Mouse (Mus musculus): ENCODE results near the gene Dlst. TPM values are rescaled to one million over a fixed set of nuclear protein-coding genes. Genes with fewer than 3 reads are reported as not detected.

Dlst gene
- total RNA-seq, 2 experiments from 2014 or later = 171 to 180 TPM

DNA sequence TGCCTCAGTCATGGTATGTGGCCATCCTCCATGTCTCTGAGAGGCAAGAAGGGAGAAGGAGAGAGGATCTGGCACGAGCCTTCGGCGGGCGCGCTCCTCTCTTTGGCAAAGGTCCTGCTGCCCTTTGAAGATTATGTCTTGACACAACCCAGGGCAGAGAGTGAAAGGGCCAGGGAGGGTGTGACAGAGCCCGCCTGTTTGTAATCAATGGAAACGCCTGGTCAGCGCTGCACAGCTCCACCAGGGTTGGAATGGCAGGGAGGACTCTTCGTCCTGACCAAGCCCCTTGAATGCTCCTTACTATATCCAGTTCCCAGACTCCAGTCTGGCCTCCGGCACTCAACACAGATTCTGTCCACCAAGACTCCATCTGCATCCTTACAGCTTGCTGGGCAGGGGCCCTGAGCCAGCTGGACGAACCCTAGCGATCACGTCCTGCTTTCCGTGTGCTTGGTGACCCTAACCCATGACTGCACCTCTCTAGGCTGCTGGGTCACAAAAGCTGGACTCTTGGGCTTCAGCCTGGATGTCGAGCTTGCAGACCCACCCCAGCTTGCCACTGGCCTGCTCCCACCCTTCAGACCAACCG lies 64.5 kb downstream of the Dlst start:
- intact Hi-C loops (cut with DNase I) = no loop called here
- DNase-seq (ENCODE audit: extremely low spot score in 1 of 2, low spot score in 2 of 2) = no peak

DNA sequence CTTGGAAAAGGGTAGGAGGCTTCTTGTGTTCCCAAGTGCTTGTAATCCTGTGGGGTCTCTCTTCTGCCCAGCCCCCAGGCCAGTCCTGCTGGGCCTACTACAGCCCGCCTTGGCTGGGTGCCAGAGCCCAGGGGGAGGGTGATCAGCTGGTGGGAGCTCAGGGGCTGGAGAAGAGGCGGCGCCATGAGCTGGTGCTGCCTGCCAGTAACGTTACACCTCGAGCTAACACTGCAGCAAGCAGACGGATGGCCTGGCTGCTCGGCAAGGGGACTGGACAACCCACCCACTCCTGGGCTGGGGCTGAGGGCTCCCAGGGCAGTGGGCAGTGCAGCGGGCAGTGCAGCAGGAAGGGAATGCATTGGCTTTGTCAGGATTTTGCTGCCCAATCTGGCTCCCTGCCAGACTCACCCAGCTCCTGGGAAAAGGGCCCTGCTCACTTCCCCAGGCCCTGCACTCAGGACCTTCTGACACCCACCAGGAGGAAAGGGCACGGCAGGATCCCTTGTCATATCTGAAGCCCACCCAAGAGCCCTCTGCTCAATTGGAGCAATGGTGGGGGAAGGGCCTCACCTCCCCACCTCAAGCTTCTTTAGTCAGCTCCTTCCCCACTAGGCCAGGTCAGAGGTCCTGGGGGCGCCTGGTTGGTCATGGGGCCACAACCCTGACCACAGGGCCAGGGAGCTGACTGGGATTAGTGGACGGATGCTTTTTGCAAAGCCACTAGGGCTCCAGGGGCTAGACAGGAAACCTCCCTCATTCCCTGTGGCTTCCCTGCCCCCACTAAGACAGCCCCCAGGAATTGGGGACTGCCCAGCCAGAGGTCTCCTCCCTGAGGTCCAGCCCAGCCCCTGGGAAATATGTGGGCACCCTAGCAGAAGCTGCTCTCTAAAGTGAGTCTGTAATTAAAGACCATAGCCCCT lies 65.6 kb downstream of the Dlst start:
- intact Hi-C loops (cut with DNase I) = no loop called here
- peak in 1 of 2 experiments; percentile 85 for DNase-seq (ENCODE audit: extremely low spot score in 1 of 2, low spot score in 2 of 2)

DNA sequence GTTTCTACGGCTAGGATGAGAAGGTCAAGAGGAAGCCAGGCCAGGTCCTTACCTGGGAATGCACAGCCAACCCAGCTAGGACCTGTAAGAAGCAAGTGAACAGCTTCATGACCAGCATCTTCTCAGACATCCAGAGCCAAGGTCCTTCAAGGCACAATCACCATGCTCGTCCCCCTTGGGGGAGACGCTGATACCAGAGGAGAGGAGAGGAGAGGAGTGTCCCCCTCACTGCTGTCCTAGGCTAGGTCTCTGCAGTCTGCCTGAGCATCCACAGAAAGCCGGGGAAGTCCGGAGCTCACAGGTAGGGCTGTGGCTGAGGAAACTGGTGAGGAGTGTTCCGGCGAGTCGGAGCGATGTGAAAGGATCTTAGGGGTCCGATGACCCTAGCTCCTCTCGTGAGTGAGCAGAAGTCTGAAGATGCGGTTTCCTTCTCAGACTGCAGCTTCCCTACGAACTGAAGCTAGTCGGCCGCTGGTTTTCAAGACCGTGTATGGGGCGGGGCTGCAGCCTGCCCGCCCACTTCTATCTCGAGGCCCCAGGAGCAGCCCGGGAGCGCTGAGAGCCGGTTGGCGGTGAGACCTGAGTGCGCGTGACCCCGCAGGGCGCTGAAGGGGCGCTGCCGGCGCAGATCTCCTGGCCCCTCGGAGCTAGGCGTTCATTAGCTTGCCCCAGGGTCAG lies 66.4 kb downstream of the Dlst start:
- no peak for DNase-seq (ENCODE audit: extremely low spot score in 1 of 2, low spot score in 2 of 2)
- intact Hi-C loops (cut with DNase I) = no loop called here

DNA sequence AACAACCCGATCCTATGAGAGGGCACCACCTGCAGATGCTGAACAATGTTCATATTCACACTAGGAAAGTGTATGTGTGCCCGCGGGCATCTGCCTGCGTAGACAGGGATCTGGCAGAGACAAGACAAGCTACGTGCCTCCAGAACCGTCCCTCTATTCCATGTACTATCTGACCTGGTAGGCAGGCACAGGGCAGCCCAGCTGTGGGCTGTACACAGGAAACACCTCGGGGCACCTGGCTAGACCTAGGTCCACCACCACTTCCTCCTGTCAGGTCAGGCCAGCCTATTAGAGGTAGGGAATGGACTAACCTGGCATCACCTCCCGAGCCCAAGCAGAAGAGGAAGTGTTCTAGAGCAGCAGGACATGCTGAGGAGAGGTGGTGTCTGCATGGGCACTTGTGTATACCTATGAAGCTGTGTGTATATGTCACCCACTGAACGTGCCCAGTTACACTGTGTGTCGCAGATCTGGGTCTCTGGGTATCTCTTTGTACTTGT lies 67.2 kb downstream of the Dlst start, which contains the start of gene Pgf:
Pgf (minus strand) TSS at position 51 of the 500 bp plus-strand sequence.
- intact Hi-C loops (cut with DNase I) = no loop called here
- no peak for DNase-seq (ENCODE audit: extremely low spot score in 1 of 2, low spot score in 2 of 2)

DNA sequence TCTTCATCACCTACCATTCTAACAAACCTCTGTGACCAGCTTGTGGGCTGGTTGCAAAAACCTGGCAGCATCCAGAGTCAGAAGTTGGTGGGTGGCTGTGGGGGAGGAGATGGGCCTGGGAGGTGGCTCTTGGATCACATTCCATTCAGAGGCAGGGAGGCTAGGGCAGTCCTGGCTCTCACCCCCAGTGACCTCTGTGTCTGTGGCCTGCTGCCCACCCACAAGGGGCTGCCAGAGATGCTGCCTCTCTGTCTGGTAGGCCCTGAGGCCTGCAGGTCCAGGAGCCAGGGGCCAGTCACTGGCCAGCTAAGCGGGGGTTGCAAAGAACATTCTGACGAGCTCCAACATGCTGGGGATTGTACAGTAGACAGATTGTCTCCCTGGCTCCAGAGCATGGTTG lies 67.7 kb downstream of the Dlst start:
- intact Hi-C loops (cut with DNase I) = no loop called here
- DNase-seq (ENCODE audit: extremely low spot score in 1 of 2, low spot score in 2 of 2) = no peak

DNA sequence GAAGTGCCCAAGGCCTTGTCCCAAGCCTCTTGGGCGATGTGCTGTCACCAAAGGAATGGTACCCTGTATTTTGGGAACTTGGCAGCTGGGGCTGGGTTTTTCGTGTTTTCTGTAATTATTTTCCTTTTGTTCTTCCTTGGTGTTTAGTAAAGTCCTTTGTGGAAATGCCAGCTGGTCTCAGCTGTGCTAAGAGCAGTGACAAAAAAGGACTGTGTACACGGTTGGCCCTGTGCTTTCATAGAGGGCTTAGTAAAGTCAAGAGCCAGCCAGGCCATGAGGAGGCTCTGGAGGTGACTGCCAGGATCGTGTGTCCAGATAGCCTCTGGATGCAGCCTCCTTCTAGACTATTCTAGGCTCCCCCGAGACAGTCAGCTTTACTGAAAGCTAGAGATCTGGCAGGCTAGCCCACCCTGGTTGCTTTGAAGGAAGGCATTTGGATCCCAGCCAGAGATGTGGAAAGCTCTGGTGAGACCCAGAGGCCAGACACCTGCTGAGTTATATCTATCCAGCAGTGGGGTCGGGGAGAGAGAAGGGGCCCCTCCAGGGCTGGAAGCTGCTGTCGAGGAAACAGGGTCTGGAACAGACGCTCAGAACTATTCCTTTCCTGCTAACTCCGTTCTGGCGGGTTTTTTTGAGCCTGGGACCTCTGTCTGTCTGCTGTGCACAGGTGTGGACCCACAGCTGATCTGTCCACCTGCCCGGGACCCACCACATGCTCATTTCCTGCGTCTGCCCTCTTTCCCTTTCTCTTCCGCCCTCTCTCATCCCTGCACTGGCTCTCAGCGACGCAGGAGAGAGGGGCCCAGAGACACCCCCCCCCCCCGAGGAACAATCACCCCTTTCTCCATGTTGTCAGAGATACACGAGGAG lies 71.1 kb downstream of the Dlst start:
- intact Hi-C loops (cut with DNase I) = loop anchor here (5.0 kb wide), 1 partner anchor 36 kb away; the partner anchor contains the start of gene Eif2b2
- DNase-seq (ENCODE audit: extremely low spot score in 1 of 2, low spot score in 2 of 2) = no peak

DNA sequence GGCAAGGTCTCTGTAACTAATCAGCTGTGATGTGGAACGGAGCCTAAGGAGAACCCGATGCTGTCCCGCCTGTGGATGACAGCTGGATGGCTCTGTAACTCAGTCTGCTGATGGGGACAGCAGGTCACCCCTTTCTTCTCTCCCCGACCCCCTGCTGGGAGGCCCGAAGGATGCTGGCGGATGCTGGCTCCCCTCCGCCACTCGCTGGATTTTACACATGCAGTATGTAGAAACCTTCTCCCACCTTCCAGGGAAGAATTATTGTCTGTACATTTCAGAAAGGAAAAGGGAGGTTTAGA lies 71.7 kb downstream of the Dlst start:
- intact Hi-C loops (cut with DNase I) = loop anchor here (5.0 kb wide), 1 partner anchor 35 kb away; the partner anchor contains the start of gene Eif2b2
- DNase-seq (ENCODE audit: extremely low spot score in 1 of 2, low spot score in 2 of 2) = no peak

DNA sequence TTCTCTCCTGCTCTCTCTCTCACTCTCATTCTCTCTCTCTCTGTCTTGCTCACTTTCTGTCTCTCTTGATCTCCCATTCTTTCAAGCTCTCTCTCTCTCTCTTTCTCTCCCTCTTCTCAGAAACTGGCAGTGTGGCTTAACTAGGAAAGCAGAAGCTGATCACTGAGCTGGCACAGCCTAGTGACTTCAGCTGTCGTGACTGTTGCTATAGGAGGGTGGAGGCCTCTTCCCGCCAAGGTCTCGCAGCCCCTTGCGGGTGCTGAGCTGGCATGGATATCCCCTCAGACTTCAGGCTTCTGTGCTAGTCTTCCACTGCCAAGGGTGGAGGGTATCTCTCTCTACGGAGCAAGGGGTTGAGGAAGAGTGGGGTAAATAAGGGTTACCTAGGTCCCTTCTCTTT lies 72.3 kb downstream of the Dlst start:
- intact Hi-C loops (cut with DNase I) = loop anchor here (5.0 kb wide), 1 partner anchor 34 kb away; the partner anchor contains the start of gene Eif2b2
- DNase-seq (ENCODE audit: extremely low spot score in 1 of 2, low spot score in 2 of 2) = no peak

DNA sequence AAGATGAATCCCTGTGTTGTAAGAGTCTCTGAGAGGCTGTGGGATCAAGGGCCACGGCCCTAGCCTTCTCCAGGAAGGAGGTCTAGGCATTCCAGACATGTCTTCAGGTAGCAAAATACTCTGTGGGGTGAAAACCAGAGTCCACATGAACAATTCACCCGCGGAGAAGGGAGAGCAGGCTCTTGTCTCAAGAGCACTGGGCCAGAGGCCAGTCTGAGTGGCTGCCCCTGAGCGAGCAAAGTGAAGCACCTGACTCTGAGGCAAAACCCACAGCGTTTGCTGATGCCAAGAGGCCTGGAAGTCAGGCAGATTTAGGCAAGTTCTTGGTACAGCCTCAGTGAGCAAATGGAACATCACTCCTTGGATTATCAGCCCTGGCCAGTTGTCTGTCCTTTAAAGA lies 73.5 kb downstream of the Dlst start:
- intact Hi-C loops (cut with DNase I) = loop anchor here (5.0 kb wide), 1 partner anchor 33 kb away; the partner anchor contains the start of gene Eif2b2
- no peak for DNase-seq (ENCODE audit: extremely low spot score in 1 of 2, low spot score in 2 of 2)

Other genes with a start within 250 kb of the Dlst start
- 1 to 10 TPM; 1.4 to 2.0 TPM for gene Ltbp2, start 234.3 kb upstream of the Dlst start, total RNA-seq (2021)
- gene Fcf1, start 139.9 kb upstream of the Dlst start, total RNA-seq (2021) = 10 to 100 TPM; 33.3 to 34.0 TPM
- gene Arel1, start 139.9 kb upstream of the Dlst start, total RNA-seq (2021) = 100 to 1,000 TPM; 104 to 112 TPM
- gene Ylpm1, start 114.5 kb upstream of the Dlst start, total RNA-seq (2021) = 100 to 1,000 TPM; 115 to 124 TPM
- gene Prox2, start 74 bp upstream of the Dlst start, total RNA-seq (2021) = 1 to 10 TPM in 1 of 2 experiments, under 1 TPM in 1; 0.51 to 1.0 TPM
- 10 to 100 TPM; 38.8 to 39.5 TPM for gene Rps6kl1, start 40.4 kb downstream of the Dlst start, total RNA-seq (2021)
- gene Pgf, start 67.0 kb downstream of the Dlst start, total RNA-seq (2021) = 1 to 10 TPM; 3.9 to 4.8 TPM
- gene Eif2b2, start 108.6 kb downstream of the Dlst start, total RNA-seq (2021) = 10 to 100 TPM; 60.8 to 61.7 TPM
- 10 to 100 TPM; 12.6 to 13.1 TPM for gene Mlh3, start 159.8 kb downstream of the Dlst start, total RNA-seq (2021)
- 10 to 100 TPM; 19.2 to 23.1 TPM for gene Acyp1, start 177.6 kb downstream of the Dlst start, total RNA-seq (2021)
- 1 to 10 TPM in 1 of 2 experiments, under 1 TPM in 1; 0.86 to 1.1 TPM for gene Zc2hc1c, start 177.8 kb downstream of the Dlst start, total RNA-seq (2021)
- 10 to 100 TPM; 24.5 to 26.3 TPM for gene Nek9, start 228.5 kb downstream of the Dlst start, total RNA-seq (2021)

Measured in left cerebral cortex, postnatal 10 days (tissue).